Mouse (Mus musculus): ENCODE data around the gene Epb41. TPM values are rescaled to one million over a fixed set of nuclear protein-coding genes. Genes with fewer than 3 reads are reported as not detected.
A peak's percentile ranks its signal among the peaks of the same experiment; 100 is the strongest.

The Epb41 gene
- total and polyA plus RNA-seq, 3 experiments: 129 to 560 (median 152) TPM

GRCm38 (mm10) chr4:132093136-132093535 is 18.0 kb upstream of the Epb41 start:
- no peak overlapping the region for H3K4me3 ChIP-seq (ENCODE audit: low read depth, low read length)
- no peak for DNase-seq (ENCODE audit: low spot score)
- 0 out of 2 replicates have a peak, but pooled peaks cover 2% of the 10 kb centered on the region for H3K9me3 ChIP-seq (replicated peaks)
- H3K36me3 ChIP-seq (replicated peaks): no peaks in the 10 kb centered on the region
- H3K4me1 ChIP-seq (ENCODE audit: insufficient read depth, low read depth, low read length): peaks cover 2% of the 10 kb centered on the region; the same call in 1 of the 2 replicates
- ATAC-seq (ENCODE audit: extremely low read depth, insufficient number of reproducible peaks, low FRiP score, poor library complexity, severe bottlenecking): no peak
- no peak for TF ChIP-seq CTCF (IDR thresholded peaks at IDR 0.05; ENCODE audit: low read depth, low read length)
- TF ChIP-seq TAL1 (conservative IDR thresholded peaks at IDR 0.05; ENCODE audit: low read depth, low read length): no peak
- no peak for TF ChIP-seq GATA1 (IDR thresholded peaks at IDR 0.05; ENCODE audit: borderline replicate concordance, low read length)
- no peak for TF ChIP-seq GATA2 (IDR thresholded peaks at IDR 0.05; ENCODE audit: borderline replicate concordance, low read depth, low read length)
- no peak for TF ChIP-seq POLR2AphosphoS5 (IDR thresholded peaks at IDR 0.05; ENCODE audit: insufficient replicate concordance, low read depth, low read length)
- peaks cover 41% of the 10 kb centered on the region for H3K27me3 ChIP-seq (ENCODE audit: insufficient read depth, low read length)

- no peak for DNase-seq (ENCODE audit: low spot score)
- ATAC-seq (ENCODE audit: extremely low read depth, insufficient number of reproducible peaks, low FRiP score, poor library complexity, severe bottlenecking): no peak; the same call in 1 of the 2 replicates
- H3K4me3 ChIP-seq (ENCODE audit: low read depth, low read length): no peak overlapping the region
Measured at GRCm38 (mm10) chr4:132088921-132089320, 13.8 kb upstream of the Epb41 start.

GRCm38 (mm10) chr4:132085114-132085513 is 10.0 kb upstream of the Epb41 start:
- ATAC-seq (ENCODE audit: extremely low read depth, insufficient number of reproducible peaks, low FRiP score, poor library complexity, severe bottlenecking) (no peak), DNase-seq (ENCODE audit: low spot score) (no peak)

More at GRCm38 (mm10) chr4:132088921-132089320, 13.8 kb upstream of the Epb41 start:
- Histone ChIP-seq H3K9me3 (replicated peaks) (0 out of 2 replicates have a peak, but pooled peaks cover 2% of the 10 kb centered on the region), H3K4me1 (ENCODE audit: insufficient read depth, low read depth, low read length) (peaks cover 21% of the 10 kb centered on the region), H3K36me3 (replicated peaks) (no peaks in the 10 kb centered on the region), H3K27me3 (ENCODE audit: insufficient read depth, low read length) (peaks cover 23% of the 10 kb centered on the region)
- TF ChIP-seq CTCF (IDR thresholded peaks at IDR 0.05; ENCODE audit: low read depth, low read length): peak; percentile 89
- TF ChIP-seq POLR2AphosphoS5 (IDR thresholded peaks at IDR 0.05; ENCODE audit: insufficient replicate concordance, low read depth, low read length): no peak
- TF ChIP-seq GATA2 (IDR thresholded peaks at IDR 0.05; ENCODE audit: borderline replicate concordance, low read depth, low read length): no peak
- TF ChIP-seq TAL1 (conservative IDR thresholded peaks at IDR 0.05; ENCODE audit: low read depth, low read length): no peak

GRCm38 (mm10) chr4:132080492-132080983 is 5.4 kb upstream of the Epb41 start:
- Histone ChIP-seq H3K36me3 (replicated peaks) (no peaks in the 10 kb centered on the region), H3K4me1 (ENCODE audit: insufficient read depth, low read depth, low read length) (peaks cover 57% of the 10 kb centered on the region), H3K9me3 (replicated peaks) (no peaks in the 10 kb centered on the region), H3K27me3 (ENCODE audit: insufficient read depth, low read length) (no peaks in the 10 kb centered on the region), H3K4me3 (ENCODE audit: low read depth, low read length) (no peak overlapping the region)
- TF ChIP-seq CTCF (IDR thresholded peaks at IDR 0.05; ENCODE audit: low read depth, low read length): no peak
- no peak for TF ChIP-seq POLR2AphosphoS5 (IDR thresholded peaks at IDR 0.05; ENCODE audit: insufficient replicate concordance, low read depth, low read length)
- TF ChIP-seq TAL1 (conservative IDR thresholded peaks at IDR 0.05; ENCODE audit: low read depth, low read length): no peak
- TF ChIP-seq GATA2 (IDR thresholded peaks at IDR 0.05; ENCODE audit: borderline replicate concordance, low read depth, low read length): no peak
- TF ChIP-seq GATA1 (IDR thresholded peaks at IDR 0.05; ENCODE audit: borderline replicate concordance, low read length): no peak
- DNase-seq (ENCODE audit: low spot score) (no peak), ATAC-seq (ENCODE audit: extremely low read depth, insufficient number of reproducible peaks, low FRiP score, poor library complexity, severe bottlenecking) (no peak)

More at GRCm38 (mm10) chr4:132085114-132085513, 10.0 kb upstream of the Epb41 start:
- Histone ChIP-seq H3K27me3 (ENCODE audit: insufficient read depth, low read length) (peaks cover 4% of the 10 kb centered on the region; the same call in 1 of the 2 replicates), H3K4me1 (ENCODE audit: insufficient read depth, low read depth, low read length) (peaks cover 26% of the 10 kb centered on the region), H3K4me3 (ENCODE audit: low read depth, low read length) (no peak overlapping the region), H3K36me3 (replicated peaks) (no peaks in the 10 kb centered on the region), H3K9me3 (replicated peaks) (no peaks in the 10 kb centered on the region)
- no peak for TF ChIP-seq CTCF (IDR thresholded peaks at IDR 0.05; ENCODE audit: low read depth, low read length)
- no peak for TF ChIP-seq GATA2 (IDR thresholded peaks at IDR 0.05; ENCODE audit: borderline replicate concordance, low read depth, low read length)
- TF ChIP-seq GATA1 (IDR thresholded peaks at IDR 0.05; ENCODE audit: borderline replicate concordance, low read length): no peak
- TF ChIP-seq POLR2AphosphoS5 (IDR thresholded peaks at IDR 0.05; ENCODE audit: insufficient replicate concordance, low read depth, low read length): no peak
- no peak for TF ChIP-seq TAL1 (conservative IDR thresholded peaks at IDR 0.05; ENCODE audit: low read depth, low read length)

GRCm38 (mm10) chr4:132079555-132080275 is 4.6 kb upstream of the Epb41 start:
- ATAC-seq (ENCODE audit: extremely low read depth, insufficient number of reproducible peaks, low FRiP score, poor library complexity, severe bottlenecking) (no peak), DNase-seq (ENCODE audit: low spot score) (peak; percentile 31)
- peaks cover 52% of the 10 kb centered on the region for H3K4me1 ChIP-seq (ENCODE audit: insufficient read depth, low read depth, low read length)
- no peaks in the 10 kb centered on the region for H3K9me3 ChIP-seq (replicated peaks)
- no peak overlapping the region for H3K4me3 ChIP-seq (ENCODE audit: low read depth, low read length)
- H3K27me3 ChIP-seq (ENCODE audit: insufficient read depth, low read length): no peaks in the 10 kb centered on the region
- TF ChIP-seq GATA1 (IDR thresholded peaks at IDR 0.05; ENCODE audit: borderline replicate concordance, low read length) (no peak), CTCF (IDR thresholded peaks at IDR 0.05; ENCODE audit: low read depth, low read length) (peak; percentile 62), GATA2 (IDR thresholded peaks at IDR 0.05; ENCODE audit: borderline replicate concordance, low read depth, low read length) (no peak), TAL1 (conservative IDR thresholded peaks at IDR 0.05; ENCODE audit: low read depth, low read length) (no peak), POLR2AphosphoS5 (IDR thresholded peaks at IDR 0.05; ENCODE audit: insufficient replicate concordance, low read depth, low read length) (no peak)
- no peaks in the 10 kb centered on the region for H3K36me3 ChIP-seq (replicated peaks)

GRCm38 (mm10) chr4:132078296-132078714 is 3.2 kb upstream of the Epb41 start:
- Histone ChIP-seq H3K27me3 (ENCODE audit: insufficient read depth, low read length) (no peaks in the 10 kb centered on the region), H3K36me3 (replicated peaks) (peaks cover 4% of the 10 kb centered on the region), H3K4me3 (ENCODE audit: low read depth, low read length) (no peak overlapping the region; the same call in 1 of the 2 replicates), H3K9me3 (replicated peaks) (no peaks in the 10 kb centered on the region), H3K4me1 (ENCODE audit: insufficient read depth, low read depth, low read length) (peaks cover 52% of the 10 kb centered on the region)
- no peak for ATAC-seq (ENCODE audit: extremely low read depth, insufficient number of reproducible peaks, low FRiP score, poor library complexity, severe bottlenecking)
- no peak for TF ChIP-seq GATA2 (IDR thresholded peaks at IDR 0.05; ENCODE audit: borderline replicate concordance, low read depth, low read length)
- TF ChIP-seq CTCF (IDR thresholded peaks at IDR 0.05; ENCODE audit: low read depth, low read length): no peak
- TF ChIP-seq TAL1 (conservative IDR thresholded peaks at IDR 0.05; ENCODE audit: low read depth, low read length): no peak
- no peak for TF ChIP-seq GATA1 (IDR thresholded peaks at IDR 0.05; ENCODE audit: borderline replicate concordance, low read length)
- TF ChIP-seq POLR2AphosphoS5 (IDR thresholded peaks at IDR 0.05; ENCODE audit: insufficient replicate concordance, low read depth, low read length): no peak
- DNase-seq (ENCODE audit: low spot score): no peak
